ENCODE assay signal across 8 mouse cellular contexts in genomic region chr2:32852156-32852555, GRCm38 (mm10). TPM values are rescaled to one million over a fixed set of nuclear protein-coding genes. Genes with fewer than 3 reads are reported as not detected.
DNase-seq lines count a peak whose midpoint lies in the region; ATAC-seq and TF ChIP-seq lines count a peak whose summit lies in the region.

No protein-coding gene starts in this region.

- no peaks in the 10 kb centered on the region for H3K36me3 ChIP-seq in ES-E14 (ENCODE audit: control insufficient read depth, insufficient read depth, low read length, poor library complexity, severe bottlenecking)
- no peaks in the 10 kb centered on the region for H3K36me3 ChIP-seq in embryonic facial prominence, embryonic 11.5 days (replicated peaks; ENCODE audit: control insufficient read depth, insufficient read depth, low read depth, low read length)
- H3K36me3 ChIP-seq in hindbrain, postnatal 0 days (ENCODE audit: insufficient read depth, low read length): no peaks in the 10 kb centered on the region
- H3K36me3 ChIP-seq in midbrain, embryonic 14.5 days (ENCODE audit: control insufficient read depth, insufficient read depth, low read length): no peaks in the 10 kb centered on the region

- H3K27ac ChIP-seq in ES-E14 (ENCODE audit: insufficient read depth, low read depth, low read length, poor library complexity, severe bottlenecking): no peak overlapping the region
- no peak overlapping the region for H3K27ac ChIP-seq in embryonic facial prominence, embryonic 11.5 days (replicated peaks; ENCODE audit: low read depth, low read length)
- no peak overlapping the region; the same call in 1 of the 2 replicates for H3K27ac ChIP-seq in hindbrain, postnatal 0 days
- no peak overlapping the region for H3K27ac ChIP-seq in midbrain, embryonic 14.5 days (replicated peaks; ENCODE audit: low read depth, low read length)

- intact Hi-C loops in left cerebral cortex, postnatal 25 days (cut with DNase I): loop anchor here (1.0 kb wide), 1 partner anchor 35 kb away; no protein-coding TSS in a partner anchor

- TF ChIP-seq CTCF in hindbrain, postnatal 0 days (IDR thresholded peaks at IDR 0.05; ENCODE audit: low read depth): peak; percentile 79

- ATAC-seq in embryonic facial prominence, embryonic 11.5 days (replicated peaks; ENCODE audit: insufficient number of reproducible peaks, low FRiP score, low TSS enrichment, low read depth): no peak
- peak; percentile 64 for ATAC-seq in hindbrain, postnatal 0 days
- no peak for ATAC-seq in midbrain, embryonic 14.5 days (ENCODE audit: low FRiP score, low TSS enrichment)

- H3K4me2 ChIP-seq in embryonic facial prominence, embryonic 11.5 days (ENCODE audit: low read depth, low read length): peak overlapping the region; percentile 19; the same call in 1 of the 2 replicates
- H3K4me2 ChIP-seq in hindbrain, postnatal 0 days (ENCODE audit: low read depth, low read length): peak overlapping the region; percentile 48
- peak overlapping the region; percentile 41 for H3K4me2 ChIP-seq in midbrain, embryonic 14.5 days (ENCODE audit: low read length)

- H3K9ac ChIP-seq in ES-E14 (ENCODE audit: insufficient read depth, low read depth, low read length, poor library complexity, severe bottlenecking): peak overlapping the region; percentile 12; the same call in 1 of the 2 replicates
- H3K9ac ChIP-seq in embryonic facial prominence, embryonic 11.5 days (replicated peaks; ENCODE audit: low read length): no peak overlapping the region
- 0 out of 2 replicates have a peak overlapping the region, but pooled peaks have one; percentile 7 for H3K9ac ChIP-seq in hindbrain, postnatal 0 days (replicated peaks; ENCODE audit: low read length)
- H3K9ac ChIP-seq in midbrain, embryonic 14.5 days (replicated peaks; ENCODE audit: low read length): no peak overlapping the region; the same call in 1 of the 2 replicates

- no peaks in the 10 kb centered on the region for H3K27me3 ChIP-seq in embryonic facial prominence, embryonic 11.5 days (ENCODE audit: control insufficient read depth, insufficient read depth, low read length)
- no peaks in the 10 kb centered on the region for H3K27me3 ChIP-seq in hindbrain, postnatal 0 days (ENCODE audit: insufficient read depth, low read length)
- no peaks in the 10 kb centered on the region for H3K27me3 ChIP-seq in midbrain, embryonic 14.5 days (ENCODE audit: control insufficient read depth, insufficient read depth, low read length)

- in situ Hi-C loops in ES-E14 (cut with MboI; ENCODE audit: low sequenced_read_pairs in 2 of 2, unreplicated experiment in 2 of 2): no loop called here

- DNase-seq in B cell, adult 2 months: peak; percentile 43 to 53
- no peak for DNase-seq in ES-E14 (ENCODE audit: low read depth, low spot score)
- peak; percentile 69 for DNase-seq in embryonic facial prominence, embryonic 11.5 days (ENCODE audit: low spot score)
- peak; percentile 87 for DNase-seq in hindbrain, postnatal 0 days (ENCODE audit: low spot score)
- DNase-seq in left cerebral cortex, postnatal 25 days (ENCODE audit: low spot score in 2 of 2): peak; percentile 82 to 90
- DNase-seq in midbrain, embryonic 14.5 days: peak; percentile 87
- peak; percentile 76 for DNase-seq in telencephalon, adult 2 months (ENCODE audit: low read depth, low spot score)
- no peak for DNase-seq in adrenal gland, adult (ENCODE audit: inconsistent age in 2 of 2, low spot score in 1 of 2)

- no peaks in the 10 kb centered on the region for H3K9me3 ChIP-seq in ES-E14 (ENCODE audit: control insufficient read depth, insufficient read depth, low read depth, low read length)
- H3K9me3 ChIP-seq in embryonic facial prominence, embryonic 11.5 days (replicated peaks; ENCODE audit: control insufficient read depth, low read length): no peaks in the 10 kb centered on the region
- no peaks in the 10 kb centered on the region for H3K9me3 ChIP-seq in hindbrain, postnatal 0 days (ENCODE audit: low read length)
- H3K9me3 ChIP-seq in midbrain, embryonic 14.5 days (ENCODE audit: control insufficient read depth, low read length): no peaks in the 10 kb centered on the region

- WGBS in embryonic facial prominence, embryonic 11.5 days: 4% methylated on average over 20 of the region's 20 CpGs
- 2% methylated on average over 20 of the region's 20 CpGs for WGBS in hindbrain, postnatal 0 days
- WGBS in midbrain, embryonic 14.5 days: 3% methylated on average over 20 of the region's 20 CpGs

- H3K4me3 ChIP-seq in ES-E14 (ENCODE audit: insufficient read depth in 1 of 2, low read depth in 1 of 2, low read length in 2 of 2, poor library complexity in 1 of 2, severe bottlenecking in 1 of 2): peak overlapping the region; percentile 35 to 43; a peak in 3 of 4 replicates
- H3K4me3 ChIP-seq in embryonic facial prominence, embryonic 11.5 days (ENCODE audit: low read depth, low read length): no peak overlapping the region
- H3K4me3 ChIP-seq in hindbrain, postnatal 0 days (ENCODE audit: low read length): peak overlapping the region; percentile 15; the same call in 1 of the 2 replicates
- H3K4me3 ChIP-seq in midbrain, embryonic 14.5 days (replicated peaks; ENCODE audit: low read depth, low read length): peak overlapping the region; percentile 19

- H3K4me1 ChIP-seq in ES-E14 (ENCODE audit: control insufficient read depth in 2 of 2, insufficient read depth in 2 of 2, low read length in 2 of 2, poor library complexity in 1 of 2): no peaks in the 10 kb centered on the region
- H3K4me1 ChIP-seq in embryonic facial prominence, embryonic 11.5 days (ENCODE audit: control insufficient read depth, insufficient read depth, low read length): no peaks in the 10 kb centered on the region
- no peaks in the 10 kb centered on the region; the same call in 1 of the 2 replicates for H3K4me1 ChIP-seq in hindbrain, postnatal 0 days (ENCODE audit: insufficient read depth, low read length)
- H3K4me1 ChIP-seq in midbrain, embryonic 14.5 days (ENCODE audit: control insufficient read depth, insufficient read depth, low read length): peaks cover 4% of the 10 kb centered on the region; the same call in 1 of the 2 replicates

TF ChIP-seq in ES-E14, 5 proteins besides CTCF, POLR2A, EP300 and RAD21:
- TF ChIP-seq ZC3H11A (IDR thresholded peaks at IDR 0.05; ENCODE audit: borderline replicate concordance, low read depth, low read length): no peak
- no peak for TF ChIP-seq ZNF384 (IDR thresholded peaks at IDR 0.05; ENCODE audit: low read depth, low read length)
- TF ChIP-seq HCFC1 (IDR thresholded peaks at IDR 0.05; ENCODE audit: borderline replicate concordance, insufficient read depth, low read length): 0 out of 2 replicates have a peak, but pooled peaks have one; percentile 51
- TF ChIP-seq MAFK (IDR thresholded peaks at IDR 0.05; ENCODE audit: insufficient read depth, low read depth, low read length): no peak

RNA-seq across cellular contexts. Expression of gene Stxbp1, which starts 5.1 kb away (rescaled TPM):
- 4.0 and 6.6 TPM in 2 replicates for total RNA-seq in ES-E14 (2012; rRNA removed)
- polyA plus RNA-seq in embryonic facial prominence, embryonic 11.5 days (2014; fragmentation: Nextera tagmentation; extraction: Ambion mirVana): 22.0 and 27.1 TPM in 2 replicates
- total RNA-seq in hindbrain, postnatal 0 days (2014; rRNA removed): 142 and 149 TPM in 2 replicates
- polyA plus RNA-seq in hindbrain, postnatal 0 days (2015; fragmentation: Nextera tagmentation; extraction: Ambion mirVana): 318 and 348 TPM in 2 replicates
- 1,000 to 10,000 TPM in 1 of 2 experiments, 100 to 1,000 TPM in 1; 957 to 1,021 TPM for total RNA-seq in left cerebral cortex, postnatal 25 days (2021)
- 240 and 245 TPM in 2 replicates for polyA plus RNA-seq in midbrain, embryonic 14.5 days (2014; fragmentation: Nextera tagmentation; extraction: Ambion mirVana)

RNA-seq across cellular contexts. Expression of gene Fam129b, which starts 23.8 kb away (rescaled TPM):
- total RNA-seq in ES-E14 (2012; rRNA removed): 65.3 and 90.0 TPM in 2 replicates
- polyA plus RNA-seq in embryonic facial prominence, embryonic 11.5 days (2014; fragmentation: Nextera tagmentation; extraction: Ambion mirVana): 13.7 and 15.9 TPM in 2 replicates
- total RNA-seq in hindbrain, postnatal 0 days (2014; rRNA removed): 49.8 and 52.7 TPM in 2 replicates
- 20.8 and 23.5 TPM in 2 replicates for polyA plus RNA-seq in hindbrain, postnatal 0 days (2015; fragmentation: Nextera tagmentation; extraction: Ambion mirVana)
- total RNA-seq in left cerebral cortex, postnatal 25 days (2021): 10 to 100 TPM; 20.8 to 24.6 TPM
- polyA plus RNA-seq in midbrain, embryonic 14.5 days (2014; fragmentation: Nextera tagmentation; extraction: Ambion mirVana): 13.6 and 19.8 TPM in 2 replicates

Comparison
In these comparisons a context has a peak if more than half of its experiments do, and no peak if none do; other contexts are left out.
1. DNase-seq: peak in B cell, adult 2 months (2 of 2), embryonic facial prominence, embryonic 11.5 days (single experiment), hindbrain, postnatal 0 days (single experiment), left cerebral cortex, postnatal 25 days (2 of 2), midbrain, embryonic 14.5 days (single experiment) and telencephalon, adult 2 months (single experiment); none in ES-E14 (single experiment) and adrenal gland, adult (0 of 2).
2. H3K9ac ChIP-seq: peak in ES-E14 (single experiment) and hindbrain, postnatal 0 days (single experiment); none in embryonic facial prominence, embryonic 11.5 days (single experiment) and midbrain, embryonic 14.5 days (single experiment).
3. RNA of gene Stxbp1, which starts 5.1 kb away (total RNA-seq): 957 to 1,021 TPM in left cerebral cortex, postnatal 25 days and 142 to 149 TPM in hindbrain, postnatal 0 days; 4.0 to 6.6 TPM in ES-E14; every median in the first group is over 10 times any median in the second.
4. Peak in every context shown above with its lines, with median percentiles within 50 percentile points of each other: H3K4me2 ChIP-seq.